Mouse (Mus musculus) liver, adult 2 months (tissue): ENCODE results near the gene Tnp2.

Experiments used
- CTCF ChIP-seq: fragments of 200-500 bp; IDR thresholded peaks from 2 replicates; pipeline ENCODE4 v1.5.1; 2011; ENCODE audit warnings: low read depth, low read length, control low read depth
- POLR2A ChIP-seq: fragments of 200-500 bp; IDR thresholded peaks from 2 replicates; pipeline ENCODE4 v1.6.1; 2011; ENCODE audit warnings: low read length, control low read depth; ENCODE audit not compliant: insufficient read depth; ENCODE audit errors: extremely low read depth

DNA sequence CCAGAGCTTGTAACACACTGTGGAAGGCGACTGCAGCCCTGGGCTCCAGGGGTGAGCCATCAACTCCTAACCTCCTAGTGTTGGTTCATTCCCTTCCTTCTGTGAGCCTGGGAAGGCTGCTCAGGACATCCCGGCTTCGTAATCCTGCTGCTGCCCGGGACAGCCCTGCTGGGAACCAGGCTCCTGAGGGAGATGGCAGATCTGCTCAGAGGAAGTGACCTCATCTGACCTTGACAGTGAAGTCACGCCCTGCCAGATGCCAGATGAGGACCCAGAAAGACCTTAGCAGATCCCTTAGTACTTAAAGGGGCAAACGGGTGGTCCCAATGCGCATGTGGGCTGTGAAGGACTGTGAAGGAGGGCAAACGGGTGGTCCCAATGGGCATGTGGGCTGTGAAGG, 27.3 kb downstream of the Tnp2 start:
- TF ChIP-seq CTCF (no peak), POLR2A (no peak)
